In the genomic region with DNA sequence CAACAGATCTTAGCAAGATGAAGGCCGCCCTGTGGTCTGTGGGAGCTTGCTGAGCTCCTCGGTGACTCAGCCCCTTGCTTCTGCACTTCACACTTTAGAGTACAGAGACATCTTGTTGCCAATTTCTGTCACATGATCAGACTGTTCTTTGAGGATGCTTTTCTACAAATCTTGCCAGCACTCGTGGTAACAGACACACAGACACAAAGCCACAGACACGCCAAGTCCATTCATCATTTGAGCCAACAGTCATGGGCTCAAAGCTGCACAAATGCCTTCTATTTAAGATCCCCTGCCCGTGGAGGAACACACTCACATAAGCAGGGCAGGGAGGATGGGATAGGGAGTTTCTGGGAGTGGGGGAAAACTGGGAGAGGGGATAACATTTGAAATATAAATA, we compare ENCODE assay signal across 17 mouse cellular contexts.
DNase-seq lines count a peak whose midpoint lies in the region; ATAC-seq and TF ChIP-seq lines count a peak whose summit lies in the region.
"Had no signal": no experiment of that assay in that cellular context is flagged by ENCODE, and none has a peak within 500 bp of the region (broad histone marks: within the 10 kb centered on the region; RNA-seq: fewer than 3 reads in every experiment).

No protein-coding gene starts in this region.

- no peak overlapping the region for H3K4me2 ChIP-seq in forebrain, postnatal 0 days (ENCODE audit: low read depth)
- H3K4me2 ChIP-seq in forebrain, embryonic 13.5 days = no peak overlapping the region
- no peak overlapping the region for H3K4me2 ChIP-seq in lung, embryonic 14.5 days
- H3K4me2 ChIP-seq: heart, embryonic 13.5 days; limb, embryonic 13.5 days; midbrain, embryonic 13.5 days had no signal

- no peak overlapping the region for H3K4me3 ChIP-seq in forebrain, postnatal 0 days (ENCODE audit: low read depth, low read length)
- H3K4me3 ChIP-seq in forebrain, embryonic 13.5 days = no peak overlapping the region
- H3K4me3 ChIP-seq in lung, embryonic 14.5 days (ENCODE audit: low read depth, low read length) = no peak overlapping the region
- H3K4me3 ChIP-seq: embryonic facial prominence, embryonic 10.5 days; heart, embryonic 13.5 days; limb, embryonic 13.5 days; midbrain, embryonic 13.5 days had no signal

- H3K27ac ChIP-seq in forebrain, postnatal 0 days (ENCODE audit: low read depth, low read length) = no peak overlapping the region
- H3K27ac ChIP-seq in forebrain, embryonic 13.5 days = no peak overlapping the region
- no peak overlapping the region for H3K27ac ChIP-seq in lung, embryonic 14.5 days (ENCODE audit: low read depth)
- H3K27ac ChIP-seq: embryonic facial prominence, embryonic 10.5 days; heart, embryonic 13.5 days; limb, embryonic 13.5 days; midbrain, embryonic 13.5 days had no signal

- no peak overlapping the region for H3K9ac ChIP-seq in forebrain, postnatal 0 days
- no peak overlapping the region for H3K9ac ChIP-seq in forebrain, embryonic 13.5 days
- H3K9ac ChIP-seq in lung, embryonic 14.5 days = no peak overlapping the region
- H3K9ac ChIP-seq: heart, embryonic 13.5 days; limb, embryonic 13.5 days; liver, postnatal 0 days; midbrain, embryonic 13.5 days had no signal

- peak; percentile 21 for ATAC-seq in forebrain, postnatal 0 days
- ATAC-seq in forebrain, embryonic 13.5 days = no peak
- no peak for ATAC-seq in lung, embryonic 14.5 days (ENCODE audit: insufficient read depth)
- ATAC-seq: CD4-positive, CD25-positive, alpha-beta regulatory T cell, adult 4 months; liver, postnatal 0 days had no signal

- H3K36me3 ChIP-seq in forebrain, postnatal 0 days (ENCODE audit: insufficient read depth) = no peaks in the 10 kb centered on the region
- H3K36me3 ChIP-seq in forebrain, embryonic 13.5 days (ENCODE audit: poor library complexity, severe bottlenecking) = no peaks in the 10 kb centered on the region
- H3K36me3 ChIP-seq in lung, embryonic 14.5 days (ENCODE audit: insufficient read depth) = no peaks in the 10 kb centered on the region
- H3K36me3 ChIP-seq: embryonic facial prominence, embryonic 10.5 days; heart, embryonic 13.5 days; limb, embryonic 13.5 days; midbrain, embryonic 13.5 days had no signal

- no peak for TF ChIP-seq CTCF in forebrain, postnatal 0 days (IDR thresholded peaks at IDR 0.05; ENCODE audit: low read depth)
- no peak for TF ChIP-seq CTCF in lung, embryonic 14.5 days (IDR thresholded peaks at IDR 0.05; ENCODE audit: low read depth)

- peak; percentile 31 for DNase-seq in forebrain, postnatal 0 days
- peak; percentile 38 for DNase-seq in lung, embryonic 14.5 days
- DNase-seq in lung, postnatal 14 days = no peak
- peak; percentile 79 for DNase-seq in 3134 (ENCODE audit: extremely low read depth, insufficient read length, low spot score)
- peak; percentile 70 for DNase-seq in brain, adult 2 months (ENCODE audit: low read depth, low spot score)
- no peak for DNase-seq in urinary bladder, postnatal 25 days (ENCODE audit: low spot score)
- DNase-seq in spleen, postnatal 4 days (ENCODE audit: low spot score in 2 of 2) = no peak
- DNase-seq: cerebellum, postnatal 14 days; gastrocnemius, postnatal 10 days; kidney, adult 8-10 months; liver, postnatal 0 days had no signal

- H3K27me3 ChIP-seq in forebrain, postnatal 0 days (ENCODE audit: insufficient read depth, low read length) = peaks cover 5% of the 10 kb centered on the region
- no peaks in the 10 kb centered on the region for H3K27me3 ChIP-seq in forebrain, embryonic 13.5 days
- H3K27me3 ChIP-seq in lung, embryonic 14.5 days (ENCODE audit: insufficient read depth, low read length) = no peaks in the 10 kb centered on the region
- H3K27me3 ChIP-seq: heart, embryonic 13.5 days; limb, embryonic 13.5 days; midbrain, embryonic 13.5 days had no signal

- no peaks in the 10 kb centered on the region for H3K9me3 ChIP-seq in forebrain, postnatal 0 days (ENCODE audit: low read length)
- no peaks in the 10 kb centered on the region for H3K9me3 ChIP-seq in forebrain, embryonic 13.5 days (replicated peaks)
- H3K9me3 ChIP-seq in lung, embryonic 14.5 days (ENCODE audit: low read depth, low read length) = no peaks in the 10 kb centered on the region
- H3K9me3 ChIP-seq: embryonic facial prominence, embryonic 10.5 days; heart, embryonic 13.5 days; limb, embryonic 13.5 days; midbrain, embryonic 13.5 days had no signal

- no peaks in the 10 kb centered on the region for H3K4me1 ChIP-seq in forebrain, postnatal 0 days (ENCODE audit: insufficient read depth)
- H3K4me1 ChIP-seq in forebrain, embryonic 13.5 days = peaks cover 12% of the 10 kb centered on the region; the same call in 1 of the 2 replicates
- peaks cover 13% of the 10 kb centered on the region; the same call in 1 of the 2 replicates for H3K4me1 ChIP-seq in lung, embryonic 14.5 days (ENCODE audit: insufficient read depth)

- 45% methylated on average over 5 of the region's 5 CpGs for WGBS in forebrain, postnatal 0 days
- 59% methylated on average over 5 of the region's 5 CpGs for WGBS in forebrain, embryonic 13.5 days
- WGBS in lung, embryonic 14.5 days = 50% methylated on average over 5 of the region's 5 CpGs

Comparison
In these comparisons a context has a peak if more than half of its experiments do, and no peak if none do; other contexts are left out.
1. DNase-seq: peak in forebrain, postnatal 0 days (single experiment), lung, embryonic 14.5 days (single experiment), 3134 (single experiment) and brain, adult 2 months (single experiment); none in lung, postnatal 14 days (single experiment), urinary bladder, postnatal 25 days (single experiment) and spleen, postnatal 4 days (0 of 2).